Mouse (Mus musculus) kidney, adult 2 months (tissue): Measurements from ENCODE around the gene Ptprn2. TPM values are rescaled to one million over a fixed set of nuclear protein-coding genes. Genes with fewer than 3 reads are reported as not detected.
A peak's percentile ranks its signal among the peaks of the same experiment; 100 is the strongest.

Experiments used
- DNase-seq: peaks from one replicate; pipeline ENCODE4 v3.0.0; 2021
- H3K27ac ChIP-seq: fragments of 200-500 bp; 2 replicates; pipeline ENCODE4 v1.5.1; 2012; ENCODE audit warnings: low read depth, low read length, control low read depth, inconsistent platforms; ENCODE audit not compliant: insufficient read depth
- H3K27me3 ChIP-seq: fragments of 200-500 bp; replicated peaks from 2 replicates; pipeline ENCODE4 v1.6.1; 2012; ENCODE audit warnings: mild to moderate bottlenecking, moderate library complexity, low read length, inconsistent platforms; ENCODE audit not compliant: control insufficient read depth, insufficient read depth
- H3K36me3 ChIP-seq: fragments of 200-500 bp; 2 replicates; pipeline ENCODE4 v1.6.1; 2012; ENCODE audit warnings: mild to moderate bottlenecking, moderate library complexity, low read length, inconsistent platforms; ENCODE audit not compliant: control insufficient read depth, insufficient read depth
- H3K4me1 ChIP-seq: fragments of 200-500 bp; 2 replicates; pipeline ENCODE4 v1.6.1; 2011; ENCODE audit warnings: low read length; ENCODE audit not compliant: control insufficient read depth, insufficient read depth
- H3K4me3 ChIP-seq: fragments of 200-500 bp; 2 replicates; pipeline ENCODE4 v1.5.1; 2011; ENCODE audit warnings: mild to moderate bottlenecking, low read depth, low read length, control low read depth; ENCODE audit not compliant: insufficient read depth
- CTCF ChIP-seq: fragments of 200-500 bp; conservative IDR thresholded peaks from 2 replicates; pipeline ENCODE4 v1.5.1; 2011; ENCODE audit warnings: low read depth, mild to moderate bottlenecking, control low read depth, low read length, moderate library complexity, mixed read lengths; ENCODE audit not compliant: insufficient read depth, insufficient read length
- POLR2A ChIP-seq: fragments of 200-500 bp; IDR thresholded peaks from one replicate; pipeline ENCODE4 v1.6.1; 2011; ENCODE audit warnings: low read depth, low read length, control low read depth
- WGBS: fragments of 180-500 bp; shearing (Covaris S2); methylation state at CpG from one replicate; pipeline ENCODE4 v1.1.7; 2018; 5-methylcytosine and 5-hydroxymethylcytosine counted together
- polyA plus RNA-seq: library from polyadenylated mRNA; depleted of rRNA; stranded (reverse); fragments of >200 nt; gene quantifications from 2 replicates; pipeline ENCODE4 v1.2.3, GENCODE M21; 2012

The Ptprn2 gene
- polyA plus RNA-seq, 1 experiment = 0.91 TPM

GRCm38 (mm10) chr12:117025676-117026075, 540.2 kb downstream of the Ptprn2 start:
- Histone ChIP-seq H3K4me1 (no peaks in the 10 kb centered on the region), H3K27me3 (no peaks in the 10 kb centered on the region), H3K4me3 (no peak overlapping the region), H3K36me3 (no peaks in the 10 kb centered on the region), H3K27ac (no peak overlapping the region)
- DNase-seq = no peak
- no peak for TF ChIP-seq POLR2A

DNA sequence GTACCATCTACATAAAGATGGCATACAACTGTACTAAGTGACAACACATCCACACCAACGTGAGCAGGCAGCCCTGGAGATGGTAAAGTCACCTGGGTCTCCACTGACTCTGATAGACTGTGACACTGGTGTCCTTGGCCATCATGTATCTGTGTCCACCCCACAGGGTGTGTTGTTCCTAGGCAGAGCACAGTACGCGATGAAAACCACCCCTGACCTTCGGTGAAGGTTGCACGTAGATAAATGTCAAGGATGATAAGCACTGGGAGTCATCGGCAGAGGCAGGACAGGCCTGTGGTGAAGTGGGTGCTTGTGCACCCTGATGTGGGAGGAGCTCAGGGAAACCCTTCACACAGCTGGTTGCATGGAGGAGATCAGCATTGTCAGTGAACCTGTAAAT, 541.8 kb downstream of the Ptprn2 start:
- Histone ChIP-seq H3K36me3 (no peaks in the 10 kb centered on the region), H3K4me1 (no peaks in the 10 kb centered on the region), H3K27ac (no peak overlapping the region), H3K27me3 (no peaks in the 10 kb centered on the region), H3K4me3 (no peak overlapping the region)
- no peak for DNase-seq
- 86% methylated on average over 6 of the region's 6 CpGs for WGBS
- TF ChIP-seq POLR2A (no peak), CTCF (no peak)

DNA sequence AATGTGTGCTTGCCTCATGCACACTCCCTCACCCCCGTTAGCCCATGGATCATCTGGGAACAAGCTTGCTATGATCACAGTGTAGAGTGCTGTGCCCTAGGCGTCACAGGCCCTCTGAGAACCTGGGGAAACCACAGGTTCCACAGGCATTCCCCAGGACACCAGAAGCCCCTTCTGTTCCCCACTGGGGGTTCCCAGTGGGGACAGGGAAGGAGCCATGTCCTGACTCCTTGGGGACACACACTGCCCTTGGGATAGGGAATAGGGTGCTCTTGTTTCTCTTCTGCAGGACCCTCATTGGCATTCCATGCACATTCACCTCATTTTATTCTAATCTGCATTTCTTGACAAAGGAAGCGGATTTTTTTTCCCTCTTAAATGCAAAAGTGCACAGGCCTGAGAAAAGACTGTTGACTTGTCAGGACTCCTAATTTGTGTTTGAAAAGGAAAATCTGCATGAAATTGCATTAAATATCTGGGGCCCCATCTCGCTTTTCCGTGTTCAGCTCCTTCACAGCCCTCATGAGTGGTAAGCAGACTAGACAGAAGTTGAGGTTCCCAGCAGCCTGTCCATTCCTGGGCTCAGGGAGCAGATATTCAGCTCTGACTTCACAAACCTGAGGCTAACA, 542.9 kb downstream of the Ptprn2 start:
- no peak overlapping the region for H3K27ac ChIP-seq
- no peak overlapping the region for H3K4me3 ChIP-seq
- no peaks in the 10 kb centered on the region for H3K36me3 ChIP-seq
- no peak for DNase-seq
- no peak for TF ChIP-seq POLR2A
- TF ChIP-seq CTCF = no peak
- H3K4me1 ChIP-seq = no peaks in the 10 kb centered on the region
- H3K27me3 ChIP-seq = no peaks in the 10 kb centered on the region
- WGBS = 74% methylated on average over 5 of the region's 5 CpGs

DNA sequence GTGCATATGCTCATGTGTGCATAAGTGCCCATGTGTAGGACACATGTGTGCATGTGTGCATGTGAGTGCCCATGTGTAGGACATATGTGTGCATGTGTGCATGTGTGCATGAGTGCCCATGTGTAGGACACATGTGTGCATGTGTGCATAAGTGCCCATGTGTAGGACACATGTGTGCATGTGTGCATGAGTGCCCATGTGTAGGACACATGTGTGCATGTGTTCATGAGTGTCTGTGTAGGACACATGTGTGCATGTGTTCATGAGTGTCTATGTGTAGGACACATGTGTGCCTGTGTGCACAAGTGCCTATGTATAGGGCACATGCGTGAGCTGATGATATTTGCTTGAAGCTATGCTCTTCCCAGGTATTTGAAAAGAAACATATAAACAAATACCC, 547.7 kb downstream of the Ptprn2 start:
- Histone ChIP-seq H3K27me3 (no peaks in the 10 kb centered on the region), H3K4me1 (no peaks in the 10 kb centered on the region), H3K27ac (no peak overlapping the region), H3K36me3 (no peaks in the 10 kb centered on the region), H3K4me3 (no peak overlapping the region)
- TF ChIP-seq POLR2A (no peak), CTCF (no peak)
- no peak for DNase-seq
- WGBS = 95% methylated on average over 1 of the region's 1 CpGs

GRCm38 (mm10) chr12:117034506-117034905, 549.0 kb downstream of the Ptprn2 start:
- Histone ChIP-seq H3K4me1 (no peaks in the 10 kb centered on the region), H3K4me3 (no peak overlapping the region), H3K27me3 (no peaks in the 10 kb centered on the region), H3K27ac (no peak overlapping the region), H3K36me3 (no peaks in the 10 kb centered on the region)
- 53% methylated on average over 3 of the region's 3 CpGs for WGBS
- TF ChIP-seq POLR2A = no peak
- no peak for TF ChIP-seq CTCF
- DNase-seq = peak; percentile 4

GRCm38 (mm10) chr12:117035243-117035642, 549.7 kb downstream of the Ptprn2 start:
- WGBS = 2% methylated on average over 2 of the region's 2 CpGs
- Histone ChIP-seq H3K27me3 (no peaks in the 10 kb centered on the region), H3K4me3 (no peak overlapping the region), H3K36me3 (no peaks in the 10 kb centered on the region), H3K27ac (no peak overlapping the region), H3K4me1 (no peaks in the 10 kb centered on the region)
- TF ChIP-seq CTCF = peak; percentile 71
- TF ChIP-seq POLR2A = no peak
- DNase-seq = peak; percentile 61

GRCm38 (mm10) chr12:117039411-117039810, 553.9 kb downstream of the Ptprn2 start:
- no peaks in the 10 kb centered on the region for H3K36me3 ChIP-seq
- no peaks in the 10 kb centered on the region for H3K27me3 ChIP-seq
- no peak overlapping the region for H3K27ac ChIP-seq
- 47% methylated on average over 3 of the region's 3 CpGs for WGBS
- H3K4me1 ChIP-seq = no peaks in the 10 kb centered on the region
- no peak for DNase-seq
- no peak overlapping the region for H3K4me3 ChIP-seq
- TF ChIP-seq POLR2A = no peak
- TF ChIP-seq CTCF = no peak

- H3K4me3 ChIP-seq = no peak overlapping the region
- no peaks in the 10 kb centered on the region for H3K27me3 ChIP-seq
- 95% methylated on average over 2 of the region's 2 CpGs for WGBS
- no peak for TF ChIP-seq POLR2A
- TF ChIP-seq CTCF = no peak
- no peak overlapping the region for H3K27ac ChIP-seq
- H3K36me3 ChIP-seq = no peaks in the 10 kb centered on the region
- DNase-seq = no peak
- no peaks in the 10 kb centered on the region for H3K4me1 ChIP-seq
These were observed 555.9 kb downstream of the Ptprn2 start for GRCm38 (mm10) chr12:117041409-117041808.
